Mouse (Mus musculus): ENCODE results near the gene Gm40460.
"Not testable (repeated sequence)": the region's sequence is repeated elsewhere in the genome, so short reads cannot be mapped to it uniquely, and the experiment has no call there.

The Gm40460 gene

GRCm38 (mm10) chr7:142240978-142241377, at the start of gene Gm40460:
Gene Gm40460, minus strand, starts transcription at chr7:142241078.
- no peak for DNase-seq (ENCODE audit: low read depth in 2 of 2, low spot score in 2 of 2)

- not testable (repeated sequence) for DNase-seq (ENCODE audit: low read depth in 2 of 2, low spot score in 2 of 2)
These were observed 45.2 kb upstream of the Gm40460 start for GRCm38 (mm10) chr7:142285910-142286612.

- no peak for DNase-seq (ENCODE audit: low read depth in 2 of 2, low spot score in 2 of 2)
These were observed 44.4 kb upstream of the Gm40460 start for GRCm38 (mm10) chr7:142285130-142285835.

- DNase-seq (ENCODE audit: low read depth in 2 of 2, low spot score in 2 of 2) = peak; percentile 80 to 88
These were observed 43.8 kb upstream of the Gm40460 start for GRCm38 (mm10) chr7:142284615-142285080.

GRCm38 (mm10) chr7:142284023-142284591, 43.2 kb upstream of the Gm40460 start:
- DNase-seq (ENCODE audit: low read depth in 2 of 2, low spot score in 2 of 2) = peak; percentile 54 to 64

GRCm38 (mm10) chr7:142282847-142283246, 42.0 kb upstream of the Gm40460 start:
- not testable (repeated sequence) for DNase-seq (ENCODE audit: low read depth in 2 of 2, low spot score in 2 of 2)

GRCm38 (mm10) chr7:142279291-142279690, 38.4 kb upstream of the Gm40460 start:
- DNase-seq (ENCODE audit: low read depth in 2 of 2, low spot score in 2 of 2) = not testable (repeated sequence)

- DNase-seq (ENCODE audit: low read depth in 2 of 2, low spot score in 2 of 2) = peak; percentile 21 to 45
These were observed 37.3 kb upstream of the Gm40460 start for GRCm38 (mm10) chr7:142278183-142278582.

GRCm38 (mm10) chr7:142274263-142274662, 33.4 kb upstream of the Gm40460 start, which contains the start of gene Gm4559:
Gene Gm4559, minus strand, starts transcription at chr7:142274363.
- not testable (repeated sequence) for DNase-seq (ENCODE audit: low read depth in 2 of 2, low spot score in 2 of 2)

GRCm38 (mm10) chr7:142258254-142258653, 17.4 kb upstream of the Gm40460 start, which contains the start of gene Gm2431:
Gene Gm2431, minus strand, starts transcription at chr7:142258354.
- not testable (repeated sequence) for DNase-seq (ENCODE audit: low read depth in 2 of 2, low spot score in 2 of 2)

- DNase-seq (ENCODE audit: low read depth in 2 of 2, low spot score in 2 of 2) = no peak
These were observed 14.6 kb upstream of the Gm40460 start for GRCm38 (mm10) chr7:142255517-142255916.

- no peak for DNase-seq (ENCODE audit: low read depth in 2 of 2, low spot score in 2 of 2)
These were observed 8.9 kb upstream of the Gm40460 start for GRCm38 (mm10) chr7:142249824-142250223.

GRCm38 (mm10) chr7:142231540-142231939, 9.3 kb downstream of the Gm40460 start:
- no peak for DNase-seq (ENCODE audit: low read depth in 2 of 2, low spot score in 2 of 2)

- not testable (repeated sequence) for DNase-seq (ENCODE audit: low read depth in 2 of 2, low spot score in 2 of 2)
These were observed 11.0 kb downstream of the Gm40460 start, which contains the start of gene Krtap5-5 for GRCm38 (mm10) chr7:142229871-142230270. Gene Krtap5-5, minus strand, starts transcription at chr7:142229971.

- DNase-seq (ENCODE audit: low read depth in 2 of 2, low spot score in 2 of 2) = no peak
These were observed 16.4 kb downstream of the Gm40460 start for GRCm38 (mm10) chr7:142224518-142224917.

GRCm38 (mm10) chr7:142212136-142212535, 28.7 kb downstream of the Gm40460 start:
- not testable (repeated sequence) for DNase-seq (ENCODE audit: low read depth in 2 of 2, low spot score in 2 of 2)

GRCm38 (mm10) chr7:142211559-142211958, 29.3 kb downstream of the Gm40460 start, which contains the start of gene Gm7579:
Gene Gm7579, plus strand, starts transcription at chr7:142211859.
- no peak for DNase-seq (ENCODE audit: low read depth in 2 of 2, low spot score in 2 of 2)

- DNase-seq (ENCODE audit: low read depth in 2 of 2, low spot score in 2 of 2) = not testable (repeated sequence)
These were observed 34.0 kb downstream of the Gm40460 start for GRCm38 (mm10) chr7:142206891-142207290.

GRCm38 (mm10) chr7:142205488-142205887, 35.4 kb downstream of the Gm40460 start:
- DNase-seq (ENCODE audit: low read depth in 2 of 2, low spot score in 2 of 2) = no peak

- no peak for DNase-seq (ENCODE audit: low read depth in 2 of 2, low spot score in 2 of 2)
These were observed 39.8 kb downstream of the Gm40460 start, which contains the start of gene Krtap5-3 for GRCm38 (mm10) chr7:142201064-142201463. Gene Krtap5-3, plus strand, starts transcription at chr7:142201364.

GRCm38 (mm10) chr7:142198748-142199147, 42.1 kb downstream of the Gm40460 start:
- DNase-seq (ENCODE audit: low read depth in 2 of 2, low spot score in 2 of 2) = no peak

Data from CD8-positive naive resting alpha-beta T cell, adult 2 months (primary cell).